Comparison of ENCODE assay signal across 22 mouse cellular contexts in genomic region chr3:158532859-158533258, GRCm38 (mm10). TPM values are rescaled to one million over a fixed set of nuclear protein-coding genes. Genes with fewer than 3 reads are reported as not detected.
"Had no signal": no experiment of that assay in that cellular context is flagged by ENCODE, and none has a peak within 500 bp of the region (broad histone marks: within the 10 kb centered on the region; RNA-seq: fewer than 3 reads in every experiment).

No protein-coding gene starts in this region.

- H3K9ac ChIP-seq: limb, embryonic 12.5 days; limb, embryonic 15.5 days; liver, embryonic 14.5 days; liver, postnatal 0 days; lung, embryonic 14.5 days; midbrain, embryonic 12.5 days; midbrain, embryonic 15.5 days; neural tube, embryonic 12.5 days; neural tube, embryonic 15.5 days; stomach, embryonic 15.5 days had no signal

- ATAC-seq: liver, postnatal 0 days; lung, postnatal 0 days; midbrain, embryonic 15.5 days had no signal

- H3K27ac ChIP-seq: kidney, postnatal 0 days; layer of hippocampus, adult 2 months; limb, embryonic 12.5 days; limb, embryonic 15.5 days; liver, embryonic 14.5 days; macrophage; midbrain, embryonic 12.5 days; midbrain, embryonic 15.5 days; neural tube, embryonic 12.5 days; neural tube, embryonic 15.5 days; stomach, embryonic 15.5 days had no signal

- H3K4me1 ChIP-seq: limb, embryonic 12.5 days; limb, embryonic 15.5 days; midbrain, embryonic 12.5 days; midbrain, embryonic 15.5 days; neural tube, embryonic 12.5 days; neural tube, embryonic 15.5 days; stomach, embryonic 15.5 days had no signal

- H3K4me2 ChIP-seq: limb, embryonic 12.5 days; limb, embryonic 15.5 days; liver, embryonic 11.5 days; lung, embryonic 14.5 days; midbrain, embryonic 12.5 days; midbrain, embryonic 15.5 days; neural tube, embryonic 12.5 days; neural tube, embryonic 15.5 days; stomach, embryonic 15.5 days had no signal

- H3K9me3 ChIP-seq: limb, embryonic 12.5 days; limb, embryonic 15.5 days; midbrain, embryonic 12.5 days; midbrain, embryonic 15.5 days; neural tube, embryonic 12.5 days; neural tube, embryonic 15.5 days; stomach, embryonic 15.5 days had no signal

- H3K4me3 ChIP-seq: layer of hippocampus, adult 2 months; limb, embryonic 12.5 days; limb, embryonic 15.5 days; midbrain, embryonic 12.5 days; midbrain, embryonic 15.5 days; neural tube, embryonic 12.5 days; neural tube, embryonic 15.5 days; stomach, embryonic 15.5 days had no signal

- DNase-seq: kidney, postnatal 25 days; layer of hippocampus, adult 9-11 months; liver, postnatal 0 days; lung, embryonic 14.5 days; right cerebral cortex, adult 18-20 months; right cerebral cortex, postnatal 14 days; right cerebral cortex, postnatal 4 days; thymus, postnatal 4 days had no signal

- H3K36me3 ChIP-seq: limb, embryonic 12.5 days; limb, embryonic 15.5 days; midbrain, embryonic 12.5 days; midbrain, embryonic 15.5 days; neural tube, embryonic 12.5 days; neural tube, embryonic 15.5 days; stomach, embryonic 15.5 days had no signal

- H3K27me3 ChIP-seq: limb, embryonic 12.5 days; limb, embryonic 15.5 days; midbrain, embryonic 12.5 days; midbrain, embryonic 15.5 days; neural tube, embryonic 12.5 days; neural tube, embryonic 15.5 days; stomach, embryonic 15.5 days had no signal

RNA-seq across cellular contexts. Expression of gene Lrrc7, which starts 29.2 kb away (rescaled TPM):
- polyA plus RNA-seq: large intestine, adult 2 months; lung, postnatal 0 days; macrophage had no signal
